Mouse (Mus musculus): ENCODE measurements around the gene Actg1. TPM values are rescaled to one million over a fixed set of nuclear protein-coding genes. Genes with fewer than 3 reads are reported as not detected.
"Not testable (repeated sequence)": the region's sequence is repeated elsewhere in the genome, so short reads cannot be mapped to it uniquely, and the experiment has no call there.

Actg1 gene
- polyA plus RNA-seq, 1 experiment, result 2,358 TPM

DNA sequence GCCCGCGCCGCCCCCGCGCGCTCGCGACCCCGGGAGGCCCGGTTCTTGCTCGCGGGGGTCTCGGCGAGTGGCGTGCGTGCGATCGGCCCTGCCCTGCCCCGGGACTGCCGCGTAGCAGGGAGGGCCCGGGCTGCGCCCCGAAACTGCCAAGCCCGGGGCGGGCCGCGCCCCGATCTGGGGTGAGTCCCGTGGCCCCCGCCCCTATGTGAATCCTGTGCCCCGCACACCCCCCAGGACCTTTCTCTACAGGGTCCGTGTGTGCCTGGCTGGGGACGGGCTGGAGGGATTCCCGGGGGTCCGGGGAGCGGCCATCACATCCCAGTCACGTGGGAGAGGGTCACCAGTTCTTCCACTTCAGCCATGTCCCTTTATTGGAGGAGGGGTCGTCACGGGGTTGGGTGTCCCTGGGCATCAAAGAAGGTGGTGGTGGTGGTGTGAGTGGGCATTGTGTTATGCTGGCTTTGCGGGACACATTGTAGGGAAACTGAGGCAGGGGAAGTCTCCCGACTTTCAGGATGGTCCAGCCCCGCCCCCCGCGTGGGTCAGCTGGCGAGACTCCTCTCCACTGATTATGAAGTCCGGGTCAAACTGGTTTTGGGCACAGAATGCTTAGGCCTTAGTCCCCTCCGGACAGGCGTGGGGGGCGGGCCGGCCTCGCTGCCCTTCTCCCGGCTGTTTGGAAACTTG, 485 bp upstream of the Actg1 start:
- Histone ChIP-seq H3K4me3 (peak overlapping the region; percentile 97), H3K79me2 (ENCODE audit: control insufficient read depth, insufficient read depth) (peaks cover 33% of the 10 kb centered on the region), H3K36me3 (ENCODE audit: control insufficient read depth, insufficient read depth) (peaks cover 16% of the 10 kb centered on the region), H3ac (ENCODE audit: control insufficient read depth, insufficient read length) (peak overlapping the region; percentile 94), H3K27me3 (ENCODE audit: control insufficient read depth, insufficient read depth, insufficient read length) (no peaks in the 10 kb centered on the region), H3K4me2 (ENCODE audit: low read depth) (peak overlapping the region; percentile 99)
- TF ChIP-seq CEBPB (IDR thresholded peaks at IDR 0.05; ENCODE audit: insufficient read depth, poor library complexity, severe bottlenecking) (no peak), POLR2A (IDR thresholded peaks at IDR 0.05; ENCODE audit: insufficient read length, low read depth) (peak; percentile 32), POLR2AphosphoS2 (IDR thresholded peaks at IDR 0.05; ENCODE audit: insufficient read length, low read depth) (peak; percentile 53), REST (IDR thresholded peaks at IDR 0.05; ENCODE audit: insufficient read depth, insufficient read length) (peak; percentile 7), TCF12 (IDR thresholded peaks at IDR 0.05; ENCODE audit: insufficient read depth, poor library complexity, severe bottlenecking) (no peak), USF1 (IDR thresholded peaks at IDR 0.05; ENCODE audit: low read depth) (peak; percentile 80)

GRCm38 (mm10) chr11:120347301-120347700, 1.0 kb downstream of the Actg1 start:
- Histone ChIP-seq H3ac (ENCODE audit: control insufficient read depth, insufficient read length) (peak overlapping the region; percentile 94), H3K79me2 (ENCODE audit: control insufficient read depth, insufficient read depth) (peaks cover 33% of the 10 kb centered on the region), H3K36me3 (ENCODE audit: control insufficient read depth, insufficient read depth) (peaks cover 16% of the 10 kb centered on the region)

GRCm38 (mm10) chr11:120346383-120347034, 1.8 kb downstream of the Actg1 start:
- Histone ChIP-seq H3K79me2 (ENCODE audit: control insufficient read depth, insufficient read depth) (peaks cover 33% of the 10 kb centered on the region), H3ac (ENCODE audit: control insufficient read depth, insufficient read length) (peak overlapping the region; percentile 94), H3K36me3 (ENCODE audit: control insufficient read depth, insufficient read depth) (peaks cover 16% of the 10 kb centered on the region), H3K4me2 (ENCODE audit: low read depth) (peak overlapping the region; percentile 79), H3K4me3 (peak overlapping the region; percentile 97)
- H3K27me3 ChIP-seq (ENCODE audit: control insufficient read depth, insufficient read depth, insufficient read length), result not testable (repeated sequence)
- TF ChIP-seq POLR2A (IDR thresholded peaks at IDR 0.05; ENCODE audit: insufficient read length, low read depth) (peak; percentile 24), POLR2AphosphoS2 (IDR thresholded peaks at IDR 0.05; ENCODE audit: insufficient read length, low read depth) (peak; percentile 19)

More at GRCm38 (mm10) chr11:120347301-120347700, 1.0 kb downstream of the Actg1 start:
- Histone ChIP-seq H3K4me3 (peak overlapping the region; percentile 97), H3K4me2 (ENCODE audit: low read depth) (peak overlapping the region; percentile 58), H3K27me3 (ENCODE audit: control insufficient read depth, insufficient read depth, insufficient read length) (no peaks in the 10 kb centered on the region)
- TF ChIP-seq TCF12 (IDR thresholded peaks at IDR 0.05; ENCODE audit: insufficient read depth, poor library complexity, severe bottlenecking), result no peak
- no peak for TF ChIP-seq USF1 (IDR thresholded peaks at IDR 0.05; ENCODE audit: low read depth)
- no peak for TF ChIP-seq REST (IDR thresholded peaks at IDR 0.05; ENCODE audit: insufficient read depth, insufficient read length)
- TF ChIP-seq MYOG (IDR thresholded peaks at IDR 0.05; ENCODE audit: control insufficient read depth in 1 of 3, insufficient read depth in 1 of 3, insufficient read length in 2 of 3, low read depth in 2 of 3), result no peak
- no peak for TF ChIP-seq POLR2AphosphoS2 (IDR thresholded peaks at IDR 0.05; ENCODE audit: insufficient read length, low read depth)
- no peak for TF ChIP-seq MAX (IDR thresholded peaks at IDR 0.05; ENCODE audit: low read depth)
- no peak for TF ChIP-seq MYOD1 (IDR thresholded peaks at IDR 0.05; ENCODE audit: control insufficient read depth in 1 of 3, insufficient read length in 2 of 3, low read depth in 2 of 3)
- TF ChIP-seq CEBPB (IDR thresholded peaks at IDR 0.05; ENCODE audit: insufficient read depth, poor library complexity, severe bottlenecking), result no peak
- no peak for TF ChIP-seq SRF (IDR thresholded peaks at IDR 0.05; ENCODE audit: control insufficient read depth, insufficient read length, low read depth)
- no peak for TF ChIP-seq POLR2A (IDR thresholded peaks at IDR 0.05; ENCODE audit: insufficient read length, low read depth)
- TF ChIP-seq TCF3 (IDR thresholded peaks at IDR 0.05; ENCODE audit: insufficient read length, low read depth), result no peak
- TF ChIP-seq E2F4 (IDR thresholded peaks at IDR 0.05; ENCODE audit: insufficient read depth), result no peak

GRCm38 (mm10) chr11:120345067-120345681, 3.2 kb downstream of the Actg1 start:
- no peak overlapping the region for H3ac ChIP-seq (ENCODE audit: control insufficient read depth, insufficient read length)
- peaks cover 16% of the 10 kb centered on the region for H3K36me3 ChIP-seq (ENCODE audit: control insufficient read depth, insufficient read depth)
- H3K27me3 ChIP-seq (ENCODE audit: control insufficient read depth, insufficient read depth, insufficient read length), result no peaks in the 10 kb centered on the region
- TF ChIP-seq POLR2A (IDR thresholded peaks at IDR 0.05; ENCODE audit: insufficient read length, low read depth) (peak; percentile 58), POLR2AphosphoS2 (IDR thresholded peaks at IDR 0.05; ENCODE audit: insufficient read length, low read depth) (peak; percentile 93), MAX (IDR thresholded peaks at IDR 0.05; ENCODE audit: low read depth) (no peak)
- H3K4me3 ChIP-seq, result peak overlapping the region; percentile 97
- H3K4me2 ChIP-seq (ENCODE audit: low read depth), result peak overlapping the region; percentile 73
- peaks cover 33% of the 10 kb centered on the region for H3K79me2 ChIP-seq (ENCODE audit: control insufficient read depth, insufficient read depth)

GRCm38 (mm10) chr11:120344310-120344920, 3.9 kb downstream of the Actg1 start:
- Histone ChIP-seq H3K36me3 (ENCODE audit: control insufficient read depth, insufficient read depth) (peaks cover 16% of the 10 kb centered on the region), H3K27me3 (ENCODE audit: control insufficient read depth, insufficient read depth, insufficient read length) (no peaks in the 10 kb centered on the region)

More at GRCm38 (mm10) chr11:120344310-120344920, 3.9 kb downstream of the Actg1 start:
- peaks cover 30% of the 10 kb centered on the region for H3K79me2 ChIP-seq (ENCODE audit: control insufficient read depth, insufficient read depth)
- TF ChIP-seq CEBPB (IDR thresholded peaks at IDR 0.05; ENCODE audit: insufficient read depth, poor library complexity, severe bottlenecking), result no peak
- TF ChIP-seq REST (IDR thresholded peaks at IDR 0.05; ENCODE audit: insufficient read depth, insufficient read length), result no peak
- TF ChIP-seq MYOD1 (IDR thresholded peaks at IDR 0.05; ENCODE audit: control insufficient read depth in 1 of 3, insufficient read length in 2 of 3, low read depth in 2 of 3), result no peak
- no peak for TF ChIP-seq E2F4 (IDR thresholded peaks at IDR 0.05; ENCODE audit: insufficient read depth)
- TF ChIP-seq MYOG (IDR thresholded peaks at IDR 0.05; ENCODE audit: control insufficient read depth in 1 of 3, insufficient read depth in 1 of 3, insufficient read length in 2 of 3, low read depth in 2 of 3), result no peak
- TF ChIP-seq POLR2AphosphoS2 (IDR thresholded peaks at IDR 0.05; ENCODE audit: insufficient read length, low read depth), result no peak
- no peak for TF ChIP-seq TCF3 (IDR thresholded peaks at IDR 0.05; ENCODE audit: insufficient read length, low read depth)
- no peak for TF ChIP-seq POLR2A (IDR thresholded peaks at IDR 0.05; ENCODE audit: insufficient read length, low read depth)
- no peak for TF ChIP-seq SRF (IDR thresholded peaks at IDR 0.05; ENCODE audit: control insufficient read depth, insufficient read length, low read depth)
- no peak for TF ChIP-seq USF1 (IDR thresholded peaks at IDR 0.05; ENCODE audit: low read depth)
- no peak for TF ChIP-seq MAX (IDR thresholded peaks at IDR 0.05; ENCODE audit: low read depth)
- no peak overlapping the region for H3K4me2 ChIP-seq (ENCODE audit: low read depth)
- no peak overlapping the region for H3ac ChIP-seq (ENCODE audit: control insufficient read depth, insufficient read length)
- H3K4me3 ChIP-seq, result peak overlapping the region; percentile 97
